Mouse (Mus musculus) heart, postnatal 10 days (tissue): ENCODE data around the gene Ap5m1. TPM values are rescaled to one million over a fixed set of nuclear protein-coding genes. Genes with fewer than 3 reads are reported as not detected.
"Not testable (repeated sequence)": the region's sequence is repeated elsewhere in the genome, so short reads cannot be mapped to it uniquely, and the experiment has no call there.

Experiments used
- DNase-seq, 2 experiments: peaks; one replicate each; pipeline ENCODE4 v3.0.0; 2021
- intact Hi-C: fragments of 180-260 bp; cut with DNase I; formaldehyde crosslinking; loops from one replicate; pipeline ENCODE4 v1.15.1; 2025
- total RNA-seq, 2 experiments: library from RNA; stranded (reverse); gene quantifications; 2 replicates each; pipeline ENCODE4 v1.2.3; 2021

Ap5m1 gene
- 10 to 100 TPM; 14.1 to 15.2 TPM for total RNA-seq

- intact Hi-C loops = loop anchor here (2.0 kb wide), 1 partner anchor 107 kb away; the partner anchor contains the start of gene Naa30
- DNase-seq = peak in 1 of 2 experiments; percentile 68
These were observed at the start of gene Ap5m1 for GRCm38 (mm10) chr14:49065529-49066273. TSS of gene Ap5m1 (plus strand) at chr14:49066097.

- DNase-seq = no peak
- intact Hi-C loops = no loop called here
These were observed 46.1 kb upstream of the Ap5m1 start for GRCm38 (mm10) chr14:49019765-49020164.

- intact Hi-C loops = no loop called here
These were observed 38.7 kb upstream of the Ap5m1 start for GRCm38 (mm10) chr14:49027040-49027778.

GRCm38 (mm10) chr14:49027779-49028368 lies 38.0 kb upstream of the Ap5m1 start:
- DNase-seq = no peak
- intact Hi-C loops = no loop called here

More at GRCm38 (mm10) chr14:49027040-49027778, 38.7 kb upstream of the Ap5m1 start:
- DNase-seq = no peak

DNA sequence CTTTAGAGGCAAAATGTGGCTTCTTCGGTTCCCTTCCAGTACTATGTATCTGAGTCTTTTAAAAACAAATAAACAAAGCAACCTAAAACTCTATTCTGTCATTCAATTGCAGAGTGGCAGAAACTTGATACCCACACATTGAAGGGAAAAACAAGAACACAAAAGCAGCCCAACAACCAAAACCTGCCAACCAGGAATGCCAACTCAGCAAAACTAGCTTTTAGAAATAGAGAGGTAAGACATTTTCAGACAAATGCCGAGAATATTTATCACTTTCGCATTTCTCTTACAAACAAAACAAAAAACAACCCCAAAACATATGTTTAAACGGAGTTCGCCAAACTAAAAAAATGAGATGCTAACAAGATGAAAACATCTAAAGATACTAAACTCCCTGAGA lies 36.9 kb upstream of the Ap5m1 start:
- intact Hi-C loops = no loop called here
- DNase-seq = no peak

- intact Hi-C loops = no loop called here
- no peak for DNase-seq
These were observed 20.3 kb upstream of the Ap5m1 start for GRCm38 (mm10) chr14:49045610-49046009.

DNA sequence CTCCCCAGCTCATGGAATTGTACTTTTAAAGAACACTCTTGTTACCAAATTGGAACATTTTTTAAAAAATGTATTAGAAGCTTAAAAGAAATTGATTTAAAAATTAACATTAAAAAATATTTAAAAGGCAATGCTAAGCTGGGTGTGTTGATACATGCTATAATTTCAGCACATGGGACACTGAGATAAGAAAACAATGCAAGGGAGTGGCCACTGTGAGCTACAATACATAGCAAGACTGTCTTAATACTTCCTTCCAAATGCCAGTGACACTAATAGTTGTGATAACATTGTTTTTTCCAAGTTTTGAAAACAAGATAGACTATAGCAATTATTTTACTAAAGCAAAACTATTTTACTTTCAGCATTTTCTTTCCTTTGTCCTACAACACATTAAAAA lies 16.4 kb upstream of the Ap5m1 start:
- DNase-seq = no peak
- intact Hi-C loops = no loop called here

DNA sequence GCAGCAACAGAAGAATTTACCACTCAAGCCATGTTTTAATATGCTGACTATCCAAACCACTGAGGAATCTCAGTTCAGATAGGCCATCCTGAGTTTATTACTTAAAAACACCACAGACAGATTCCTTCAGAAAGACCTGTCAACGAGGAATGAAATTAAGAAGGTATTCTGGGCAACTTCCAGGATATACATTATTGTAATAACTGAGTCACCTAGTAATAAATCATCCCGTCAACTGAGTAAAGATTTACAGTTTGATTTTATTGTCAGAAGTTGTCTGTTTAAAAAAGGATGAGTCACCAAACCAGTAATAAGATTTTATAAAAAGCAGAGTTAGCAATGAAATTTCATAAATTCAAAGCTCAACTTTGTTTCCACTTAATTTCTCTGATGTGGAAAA lies 2.1 kb upstream of the Ap5m1 start:
- DNase-seq = no peak
- intact Hi-C loops = no loop called here

- DNase-seq = peak; percentile 96 to 98
- intact Hi-C loops = loop anchor here (2.0 kb wide), 1 partner anchor 106 kb away; the partner anchor contains the start of gene Naa30
These were observed 452 bp downstream of the Ap5m1 start, which contains the start of gene Exoc5 for GRCm38 (mm10) chr14:49066274-49066823. TSS of gene Exoc5 (minus strand) at chr14:49066653.

GRCm38 (mm10) chr14:49072837-49073236 lies 6.9 kb downstream of the Ap5m1 start:
- DNase-seq = no peak
- intact Hi-C loops = no loop called here

- intact Hi-C loops = no loop called here
- DNase-seq = no peak
These were observed 8.0 kb downstream of the Ap5m1 start for GRCm38 (mm10) chr14:49073896-49074295.

DNA sequence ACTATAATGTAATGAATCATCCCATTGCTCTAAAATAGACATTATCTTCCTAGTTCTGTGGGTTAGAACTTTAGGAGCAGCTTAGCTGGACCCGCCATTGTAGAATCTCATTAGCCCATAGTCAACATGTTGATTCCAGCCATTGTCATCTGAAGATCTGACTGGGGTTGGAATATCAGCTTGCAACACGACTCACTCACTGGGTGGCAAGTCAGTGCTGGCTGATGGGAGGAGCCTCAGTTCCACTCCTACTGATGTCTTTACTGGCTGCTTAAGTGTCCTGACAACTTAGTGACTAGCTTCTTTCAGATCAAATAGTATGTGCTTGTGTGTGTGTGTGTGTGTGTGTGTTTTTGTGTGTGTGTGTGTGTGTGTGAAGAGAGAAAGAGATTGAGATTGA lies 8.5 kb downstream of the Ap5m1 start:
- no peak for DNase-seq
- intact Hi-C loops = no loop called here

DNA sequence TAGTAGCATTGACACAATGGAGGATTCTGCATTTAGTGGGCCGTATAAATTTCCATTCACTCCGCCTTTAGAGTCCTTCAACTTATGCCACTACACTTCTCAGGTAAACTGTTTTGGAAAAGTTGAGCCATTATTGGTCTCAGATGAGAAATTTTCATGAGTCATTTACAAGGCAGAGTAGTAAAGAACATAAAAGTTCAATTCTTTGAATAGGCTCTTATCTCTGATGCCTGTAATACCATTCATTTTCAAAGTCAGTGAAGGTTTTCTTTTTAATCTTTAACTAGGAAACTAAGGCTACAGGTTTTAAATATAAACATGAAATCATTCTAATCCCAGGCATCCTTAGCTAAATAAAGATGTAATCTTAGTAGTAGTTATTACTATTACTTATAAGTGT lies 12.9 kb downstream of the Ap5m1 start:
- intact Hi-C loops = no loop called here
- DNase-seq = no peak

GRCm38 (mm10) chr14:49086522-49086921 lies 20.6 kb downstream of the Ap5m1 start:
- intact Hi-C loops = no loop called here

DNA sequence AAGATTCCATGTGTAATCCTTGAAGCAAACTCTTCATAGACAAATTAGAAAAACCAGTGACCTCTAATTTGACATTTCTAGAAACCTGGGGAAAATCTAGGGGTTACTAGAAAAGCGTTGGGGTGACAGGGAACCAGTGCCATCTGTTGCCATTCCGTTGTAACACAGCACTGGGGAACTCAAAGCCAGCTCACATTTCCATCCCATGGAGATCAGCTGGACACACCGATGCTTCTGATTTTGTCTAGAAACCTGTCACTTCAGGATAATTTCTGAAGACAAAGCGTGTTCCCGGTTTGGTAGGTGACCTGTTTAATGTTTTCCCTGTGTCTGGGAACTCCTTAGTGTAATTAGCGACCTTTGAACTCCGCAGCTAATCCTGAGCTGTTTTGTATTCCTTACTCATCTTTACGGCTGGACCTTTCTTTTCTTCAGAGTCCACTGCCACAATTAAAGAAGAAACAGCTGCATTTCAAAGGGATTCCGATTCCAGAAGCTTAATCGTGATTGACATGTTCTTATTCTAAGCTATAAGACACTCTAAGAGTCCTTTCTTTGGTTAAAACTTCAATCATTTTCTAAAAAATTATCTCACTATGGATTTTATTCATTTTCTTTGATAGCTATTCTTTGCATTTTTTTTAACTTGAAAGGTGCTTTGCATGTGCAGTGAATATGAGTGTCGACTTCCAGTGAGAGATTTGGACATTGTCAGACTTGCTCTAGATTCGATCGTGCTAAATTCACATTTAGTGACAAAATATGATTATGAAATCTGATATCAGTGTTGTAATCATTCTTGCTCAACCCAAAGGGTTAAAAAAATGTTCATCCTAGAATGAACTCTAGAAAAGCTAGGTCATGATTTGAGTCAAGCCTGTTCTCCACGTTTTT lies 22.5 kb downstream of the Ap5m1 start:
- intact Hi-C loops = no loop called here
- no peak for DNase-seq

More at GRCm38 (mm10) chr14:49086522-49086921, 20.6 kb downstream of the Ap5m1 start:
- no peak for DNase-seq

- intact Hi-C loops = no loop called here
- no peak for DNase-seq
These were observed 23.7 kb downstream of the Ap5m1 start for GRCm38 (mm10) chr14:49089461-49090058.

DNA sequence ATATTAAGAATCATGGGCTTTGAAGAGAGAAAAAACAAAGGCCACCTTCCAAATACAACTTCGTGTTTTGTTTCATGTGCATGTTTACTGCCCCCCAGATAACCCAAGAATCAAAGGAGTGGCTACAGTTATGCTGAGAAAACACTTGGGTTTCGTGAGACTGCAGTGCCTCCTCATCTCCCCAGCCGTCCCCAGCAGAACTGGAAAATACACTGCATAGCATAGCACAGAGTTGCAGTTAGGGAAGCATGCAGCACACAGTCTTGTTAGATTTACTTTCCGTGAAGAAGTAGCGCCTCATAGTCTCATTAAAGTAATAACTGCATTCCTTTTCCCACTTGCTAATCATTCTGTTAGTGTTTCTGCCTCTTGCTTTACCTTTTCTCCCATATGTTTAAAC lies 24.2 kb downstream of the Ap5m1 start:
- DNase-seq = no peak
- intact Hi-C loops = no loop called here

GRCm38 (mm10) chr14:49091277-49091676 lies 25.4 kb downstream of the Ap5m1 start:
- no peak for DNase-seq
- intact Hi-C loops = no loop called here

GRCm38 (mm10) chr14:49091755-49092154 lies 25.9 kb downstream of the Ap5m1 start:
- intact Hi-C loops = not testable (repeated sequence)

DNA sequence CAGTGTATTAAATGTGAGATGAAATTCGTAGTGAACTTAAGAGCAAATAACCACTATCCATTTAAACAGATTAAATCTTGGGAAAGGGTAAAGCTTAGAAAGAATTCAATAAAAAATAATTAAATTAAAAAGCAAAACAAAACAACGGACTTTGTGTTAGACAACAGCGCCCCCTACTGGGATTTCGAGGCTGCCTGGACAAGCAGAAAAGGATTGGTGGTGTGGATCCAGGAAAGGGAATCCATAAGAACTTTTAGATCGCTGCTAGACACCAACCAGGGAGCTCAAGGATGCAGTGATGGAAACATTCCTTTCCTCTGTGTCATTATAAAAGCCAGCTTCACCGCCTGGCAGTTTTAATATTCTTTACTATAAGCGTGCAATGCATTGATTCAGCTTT lies 52.5 kb downstream of the Ap5m1 start:
- DNase-seq = peak; percentile 60 to 82

More at GRCm38 (mm10) chr14:49091755-49092154, 25.9 kb downstream of the Ap5m1 start:
- DNase-seq = not testable (repeated sequence)

More for the DNA sequence above, 52.5 kb downstream of the Ap5m1 start:
- intact Hi-C loops = loop anchor here (5.0 kb wide), 1 partner anchor 596 kb away; no protein-coding TSS in a partner anchor
